In the genomic region with DNA sequence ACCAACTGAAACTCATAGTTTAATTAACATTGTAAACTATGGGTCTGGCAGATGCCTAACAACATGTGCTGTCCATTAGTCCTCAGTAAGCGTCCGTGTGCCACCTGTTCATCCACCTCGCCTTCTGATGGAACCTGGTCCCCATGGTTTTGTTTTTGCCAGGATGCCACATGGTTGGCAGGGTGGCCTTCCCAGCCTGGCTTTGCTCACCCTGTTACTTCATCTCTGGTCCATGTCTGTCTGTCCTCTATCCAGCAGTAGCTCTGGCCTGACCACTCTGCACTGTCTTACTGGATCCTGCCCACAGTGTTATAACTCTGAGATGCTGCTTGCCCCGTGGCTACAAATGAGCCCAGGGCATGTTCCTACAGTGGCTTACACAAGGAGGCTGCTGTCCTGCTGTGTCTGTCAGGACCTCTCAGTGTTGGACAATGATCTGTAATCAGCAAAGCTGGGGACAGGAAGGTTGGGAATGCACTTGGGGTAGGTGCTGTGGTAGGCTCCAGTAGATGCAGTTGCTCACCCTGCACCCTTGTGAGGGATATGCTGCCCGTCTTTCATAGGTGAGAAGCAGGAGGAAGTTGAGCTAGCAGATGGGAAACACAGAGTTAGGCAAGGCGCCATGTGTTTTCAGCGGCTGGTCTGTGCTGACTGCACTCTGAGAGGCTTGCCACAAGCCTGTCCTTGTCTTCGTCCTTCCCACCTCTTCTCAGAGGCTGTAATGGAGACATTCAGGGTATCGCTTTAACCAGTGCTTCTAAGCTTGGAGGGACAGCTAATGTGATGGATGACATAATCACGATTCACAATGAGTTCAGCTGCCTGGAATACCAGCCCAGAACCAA, we compare ENCODE assay signal across 9 mouse cellular contexts.
DNase-seq lines count a peak whose midpoint lies in the region; ATAC-seq and TF ChIP-seq lines count a peak whose summit lies in the region.
"Had no signal": no experiment of that assay in that cellular context is flagged by ENCODE, and none has a peak within 500 bp of the region (broad histone marks: within the 10 kb centered on the region; RNA-seq: fewer than 3 reads in every experiment).

No protein-coding gene starts in this region.

- peak; percentile 20 to 37 for DNase-seq in heart, postnatal 10 days
- no peak for DNase-seq in heart, adult 2 months
- peak; percentile 56 for DNase-seq in forebrain, postnatal 0 days
- peak; percentile 55 to 60 for DNase-seq in left cerebral cortex, adult 18-20 months (ENCODE audit: low spot score in 2 of 2)
- DNase-seq in thymus, postnatal 10 days (ENCODE audit: low spot score in 2 of 2) = peak; percentile 47 to 59
- DNase-seq in kidney, adult 11 months = no peak
- DNase-seq in lung, postnatal 10 days = no peak

- H3K27ac ChIP-seq in heart, adult 2 months = no peak overlapping the region
- H3K27ac ChIP-seq in forebrain, postnatal 0 days (ENCODE audit: low read depth, low read length) = no peak overlapping the region
- H3K27ac ChIP-seq in liver, embryonic 12.5 days = no peak overlapping the region
- H3K27ac ChIP-seq: liver, embryonic 14.5 days had no signal

- intact Hi-C loops in heart, postnatal 10 days (cut with DNase I) = no loop called here
- intact Hi-C loops in heart, adult 2 months (cut with DNase I) = no loop called here

- H3K4me1 ChIP-seq in heart, adult 2 months (ENCODE audit: control insufficient read depth, insufficient read depth, low read length) = peaks cover 2% of the 10 kb centered on the region; the same call in 1 of the 2 replicates
- H3K4me1 ChIP-seq in forebrain, postnatal 0 days (ENCODE audit: insufficient read depth) = peaks cover 21% of the 10 kb centered on the region
- no peaks in the 10 kb centered on the region for H3K4me1 ChIP-seq in liver, embryonic 12.5 days

- no peaks in the 10 kb centered on the region for H3K36me3 ChIP-seq in heart, adult 2 months (ENCODE audit: control insufficient read depth, insufficient read depth, low read length)
- no peaks in the 10 kb centered on the region for H3K36me3 ChIP-seq in forebrain, postnatal 0 days (ENCODE audit: insufficient read depth)
- H3K36me3 ChIP-seq in liver, embryonic 12.5 days = no peaks in the 10 kb centered on the region

- 61% methylated on average over 10 of the region's 10 CpGs for WGBS in heart, adult 2 months
- WGBS in forebrain, postnatal 0 days = 42% methylated on average over 10 of the region's 10 CpGs
- WGBS in liver, embryonic 12.5 days (ENCODE audit: insufficient replicate concordance) = 69% methylated on average over 10 of the region's 10 CpGs

- no peaks in the 10 kb centered on the region for H3K27me3 ChIP-seq in heart, adult 2 months (ENCODE audit: control insufficient read depth, insufficient read depth, low read length)
- no peaks in the 10 kb centered on the region for H3K27me3 ChIP-seq in forebrain, postnatal 0 days (ENCODE audit: insufficient read depth, low read length)
- H3K27me3 ChIP-seq in liver, embryonic 12.5 days (replicated peaks) = no peaks in the 10 kb centered on the region

- H3K4me3 ChIP-seq in heart, adult 2 months = no peak overlapping the region
- no peak overlapping the region for H3K4me3 ChIP-seq in forebrain, postnatal 0 days (ENCODE audit: low read depth, low read length)
- H3K4me3 ChIP-seq in liver, embryonic 12.5 days = no peak overlapping the region

- no peaks in the 10 kb centered on the region for H3K79me2 ChIP-seq in heart, adult 2 months (replicated peaks; ENCODE audit: control insufficient read depth, insufficient read depth, low read length)

- TF ChIP-seq EP300 in heart, adult 2 months (IDR thresholded peaks at IDR 0.05; ENCODE audit: insufficient read depth, low read depth, low read length) = no peak

- no peak for TF ChIP-seq POLR2A in heart, adult 2 months (IDR thresholded peaks at IDR 0.05; ENCODE audit: insufficient read depth, low read depth, low read length)

- TF ChIP-seq CTCF in heart, adult 2 months (IDR thresholded peaks at IDR 0.05) = no peak
- no peak for TF ChIP-seq CTCF in forebrain, postnatal 0 days (IDR thresholded peaks at IDR 0.05; ENCODE audit: low read depth)

- H3K4me2 ChIP-seq in forebrain, postnatal 0 days (ENCODE audit: low read depth) = no peak overlapping the region
- H3K4me2 ChIP-seq in liver, embryonic 12.5 days = no peak overlapping the region

- H3K9ac ChIP-seq in heart, adult 2 months (ENCODE audit: low read depth, low read length) = no peak overlapping the region
- H3K9ac ChIP-seq in forebrain, postnatal 0 days = no peak overlapping the region
- no peak overlapping the region for H3K9ac ChIP-seq in liver, embryonic 12.5 days
- H3K9ac ChIP-seq: liver, embryonic 14.5 days had no signal

- no peaks in the 10 kb centered on the region for H3K9me3 ChIP-seq in forebrain, postnatal 0 days (ENCODE audit: low read length)
- H3K9me3 ChIP-seq in liver, embryonic 12.5 days (replicated peaks) = no peaks in the 10 kb centered on the region

- ATAC-seq in forebrain, postnatal 0 days = peak; percentile 62; the same call in 1 of the 2 replicates
- ATAC-seq in liver, embryonic 12.5 days = no peak

Comparison
In these comparisons a context has a peak if more than half of its experiments do, and no peak if none do; other contexts are left out.
1. DNase-seq: peak in heart, postnatal 10 days (2 of 2), forebrain, postnatal 0 days (single experiment), left cerebral cortex, adult 18-20 months (2 of 2) and thymus, postnatal 10 days (2 of 2); none in heart, adult 2 months (0 of 2), kidney, adult 11 months (single experiment) and lung, postnatal 10 days (single experiment).